Mouse (Mus musculus) urinary bladder, postnatal 36 days (tissue): ENCODE data around the gene Foxd4.
"Not testable (repeated sequence)": the region's sequence is repeated elsewhere in the genome, so short reads cannot be mapped to it uniquely, and the experiment has no call there.

Source experiments
- DNase-seq, 2 experiments: peaks; one replicate each; pipeline ENCODE4 v3.0.0; 2022; ENCODE audit warnings: low spot score in 2 of 2, mixed read lengths in 1 of 2

The Foxd4 gene

DNA sequence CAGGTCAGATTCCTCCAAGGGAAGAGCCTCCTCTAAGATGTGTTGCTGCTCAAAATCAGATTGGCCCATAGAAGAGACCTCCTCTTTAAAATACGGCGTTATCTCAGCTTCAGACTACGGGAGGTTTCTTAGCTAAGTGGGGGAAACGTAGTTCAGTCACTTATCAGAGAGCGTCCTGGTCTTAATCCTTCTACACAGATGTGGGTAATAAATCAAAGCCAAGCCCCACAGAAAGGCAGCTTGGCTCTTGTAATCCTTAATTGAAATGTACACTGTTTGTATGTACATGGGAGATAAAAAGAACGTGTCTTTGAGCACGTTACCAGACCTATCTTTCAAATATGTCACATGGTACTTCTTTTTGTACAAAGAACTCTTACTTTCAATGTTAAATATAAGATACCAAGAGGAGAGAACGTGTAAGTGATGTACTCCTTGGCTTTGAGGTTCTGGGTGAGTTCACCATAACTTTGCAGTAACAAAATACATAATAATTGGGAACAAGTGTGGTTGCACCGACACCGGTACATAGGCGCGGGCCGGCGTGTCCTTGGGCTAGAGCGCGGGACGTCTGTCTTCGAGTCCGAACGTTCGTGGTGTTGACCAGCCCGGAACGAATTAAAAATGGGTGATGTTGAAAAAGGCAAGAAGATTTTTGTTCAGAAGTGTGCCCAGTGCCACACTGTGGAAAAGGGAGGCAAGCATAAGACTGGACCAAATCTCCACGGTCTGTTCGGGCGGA, 25.7 kb downstream of the Foxd4 start, which contains the start of gene Gm10053:
Gene Gm10053 (plus strand): TSS at position 558 of the 742 bp plus-strand sequence.
- not testable (repeated sequence) for DNase-seq

DNA sequence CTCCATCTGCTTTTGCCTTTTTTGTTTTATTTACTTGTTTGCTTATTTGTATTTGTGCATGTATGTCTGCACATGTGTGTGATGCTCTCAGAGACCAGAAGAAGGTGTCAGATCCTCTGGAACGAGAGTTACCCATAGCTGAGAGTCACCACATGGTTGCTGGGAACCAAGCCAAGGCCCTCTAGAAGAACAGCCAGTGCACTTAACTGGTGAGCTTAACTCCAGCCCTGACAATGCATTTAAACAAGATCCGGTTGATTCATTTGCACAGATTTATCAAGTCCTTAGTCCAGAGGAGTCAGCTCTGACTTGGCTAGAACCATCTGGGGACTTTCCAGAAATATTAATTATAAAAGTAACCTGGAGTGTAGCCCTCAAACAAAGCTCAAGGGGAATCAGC, 27.1 kb downstream of the Foxd4 start:
- DNase-seq = no peak

DNA sequence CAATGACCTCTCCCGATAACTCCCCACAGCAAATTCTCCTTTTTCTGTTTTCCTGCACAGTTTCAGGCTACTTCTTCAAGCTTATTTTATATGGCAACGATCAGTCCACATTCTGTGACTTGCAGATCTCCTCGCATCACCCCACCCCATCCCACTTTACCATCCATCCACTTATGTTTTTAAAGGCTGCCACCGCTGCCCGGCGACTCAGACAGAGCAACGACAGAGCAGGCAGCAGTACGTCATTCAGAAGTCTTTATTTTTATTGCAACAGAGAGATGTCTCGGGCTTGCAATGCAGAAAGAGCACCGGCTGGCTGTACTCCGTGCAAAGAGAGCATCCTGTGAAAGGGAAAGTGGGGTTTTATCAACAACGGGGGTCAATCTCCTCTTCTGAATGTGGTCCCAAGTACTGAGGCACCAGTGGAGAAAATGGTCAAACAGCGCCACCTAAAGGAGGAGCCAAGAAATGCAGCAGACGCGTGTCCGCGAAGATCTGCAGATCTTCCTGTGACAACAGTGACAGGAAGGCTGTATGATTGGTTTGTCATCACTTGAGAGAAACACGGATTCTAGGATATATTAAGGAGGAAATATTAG, 29.9 kb downstream of the Foxd4 start:
- DNase-seq = peak; percentile 47 to 57

DNA sequence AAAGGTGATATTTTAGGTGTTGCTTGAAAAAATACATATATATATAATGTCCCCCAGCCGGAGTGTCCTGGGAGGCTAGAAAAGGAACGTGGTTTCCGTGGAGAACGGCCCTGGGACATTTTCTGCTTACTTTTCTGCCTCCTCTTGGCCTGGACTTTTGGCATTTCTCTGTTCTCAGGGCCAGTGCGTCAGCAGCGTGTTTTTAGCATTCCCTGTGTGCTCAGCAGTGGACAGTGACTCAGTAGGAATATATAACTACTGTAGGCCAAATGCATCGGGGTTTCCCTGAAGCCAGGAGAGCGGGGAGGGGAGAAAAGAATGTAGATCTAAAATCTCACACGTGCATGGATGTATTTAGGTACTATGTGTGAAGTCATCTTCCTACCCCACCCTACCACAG, 35.6 kb downstream of the Foxd4 start:
- no peak for DNase-seq

DNA sequence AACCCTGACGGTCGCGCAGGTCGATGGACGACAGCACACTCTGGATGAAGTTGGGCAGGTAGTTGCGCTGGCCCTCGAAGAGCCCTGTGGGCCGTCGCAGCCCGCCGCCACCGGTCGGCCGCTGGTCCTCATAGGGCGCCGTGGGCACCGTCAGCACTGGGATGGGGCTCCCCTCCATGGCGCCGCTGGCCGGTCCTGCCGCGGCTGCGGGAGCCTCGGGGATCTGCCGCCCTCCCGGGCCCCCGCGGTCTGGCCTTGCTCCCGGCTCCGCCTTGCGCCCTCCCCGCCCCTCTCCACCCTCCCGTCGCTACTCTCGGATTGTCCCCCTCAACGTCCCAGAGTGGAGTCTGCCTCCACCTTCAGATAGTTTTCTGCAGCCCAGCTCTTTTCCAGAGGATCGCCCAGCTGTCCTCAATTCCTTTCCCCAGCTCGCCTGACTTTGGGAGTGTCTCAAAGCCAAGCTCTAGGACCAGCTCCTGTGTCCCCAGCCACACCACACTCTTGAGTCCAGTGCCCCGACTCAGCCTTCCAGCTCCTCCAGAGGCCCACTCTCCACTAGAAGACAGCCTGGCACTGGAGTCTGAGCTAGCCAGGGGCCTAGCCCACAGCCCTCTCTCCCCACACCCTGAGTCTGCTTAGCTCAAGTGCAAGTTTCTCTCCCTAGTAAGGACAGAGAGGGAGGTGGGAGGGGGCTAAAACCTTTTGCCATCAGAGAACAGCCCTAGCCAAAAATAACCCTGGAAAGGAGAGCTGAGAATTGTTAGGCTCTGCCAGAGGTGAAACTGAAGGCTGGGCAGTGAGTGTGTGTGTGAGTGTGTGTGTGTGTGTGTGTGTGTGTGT, 39.2 kb downstream of the Foxd4 start, which contains the start of gene Pgm5:
Gene Pgm5 (minus strand): TSS at position 244 of the 840 bp plus-strand sequence.
- DNase-seq = peak in 1 of 2 experiments; percentile 34

DNA sequence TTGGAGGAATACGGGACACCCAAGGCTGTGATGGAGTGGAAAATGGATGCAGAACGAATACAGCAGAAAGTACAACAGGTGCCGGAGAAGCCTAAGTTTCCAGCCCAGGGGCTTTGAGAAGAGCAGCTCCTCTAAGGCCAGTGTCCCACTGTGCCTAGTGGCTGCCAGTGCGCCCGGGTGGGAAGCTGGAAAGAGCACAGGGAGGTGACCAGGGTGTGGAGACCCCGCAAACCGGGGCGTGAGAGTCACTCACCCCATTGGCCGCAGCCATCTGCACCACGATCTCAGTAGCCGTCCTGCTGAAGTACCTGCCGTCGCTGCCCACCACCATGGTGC, 39.8 kb downstream of the Foxd4 start:
- DNase-seq = no peak

DNA sequence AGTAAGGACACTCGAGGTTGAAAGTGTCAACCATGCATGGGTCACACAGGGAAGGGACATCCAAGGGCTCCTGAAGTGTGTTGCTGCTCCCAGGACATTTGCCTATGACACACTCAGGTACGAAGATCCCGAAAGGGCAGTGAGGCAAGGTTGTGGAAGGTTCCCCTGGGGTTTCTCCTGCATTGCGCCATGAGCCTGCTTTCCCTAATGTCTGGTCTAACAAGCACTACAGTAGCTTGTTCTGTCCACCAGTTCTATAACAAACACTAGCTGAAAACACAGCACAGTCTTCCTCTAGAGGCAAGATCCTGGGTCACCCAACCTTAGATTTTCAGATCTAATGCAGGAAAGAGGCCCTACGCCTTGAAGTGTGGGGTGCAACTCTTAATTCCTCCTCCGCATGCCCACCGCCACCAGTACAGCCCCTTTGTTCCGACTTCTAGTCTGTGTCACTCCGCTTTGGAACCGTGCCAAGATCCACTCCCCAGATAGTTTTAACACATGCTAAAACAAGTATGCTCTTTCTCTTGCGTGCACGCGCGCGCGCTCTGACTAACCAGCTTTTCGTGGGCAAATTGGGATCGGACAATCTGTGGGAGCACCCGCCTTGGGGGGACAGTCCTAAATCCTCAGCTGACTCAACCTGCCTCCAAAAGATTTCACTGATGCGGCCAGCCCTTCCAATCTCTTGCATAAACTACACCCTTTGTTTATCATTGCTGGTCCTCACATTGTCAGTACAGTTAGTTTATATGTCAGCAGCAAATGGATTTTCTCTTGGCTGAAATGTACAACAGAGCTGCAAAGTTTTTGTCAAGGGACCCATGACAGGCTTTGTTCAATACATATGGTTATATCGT, 49.3 kb downstream of the Foxd4 start:
- DNase-seq = peak; percentile 41 to 48
